Mouse (Mus musculus) lung, adult 2 months (tissue): ENCODE measurements around the gene Myof.

ENCODE experiments used
- CTCF ChIP-seq: fragments of 200-500 bp; IDR thresholded peaks from 2 replicates; pipeline ENCODE4 v1.5.1; 2011; ENCODE audit warnings: mild to moderate bottlenecking, low read length, control low read depth; ENCODE audit not compliant: insufficient read depth
- POLR2A ChIP-seq: fragments of 200-500 bp; IDR thresholded peaks from 2 replicates; pipeline ENCODE4 v1.6.1; 2011; ENCODE audit warnings: low read depth, mild to moderate bottlenecking, control low read depth, low read length, borderline replicate concordance; ENCODE audit errors: extremely low read depth

- TF ChIP-seq CTCF (no peak), POLR2A (no peak)
Measured at GRCm38 (mm10) chr19:37960791-37961190, 82.6 kb downstream of the Myof start.
